Mouse (Mus musculus) frontal cortex, adult (tissue): ENCODE data around the gene Anp32e.

Experiments
- ATAC-seq: cut with Nextera tagmentation; 2 replicates; pipeline ENCODE4 v1.9.2; 2017; ENCODE audit warnings: mild to moderate bottlenecking, moderate library complexity, mixed read lengths; ENCODE audit not compliant: low TSS enrichment

Gene Anp32e

DNA sequence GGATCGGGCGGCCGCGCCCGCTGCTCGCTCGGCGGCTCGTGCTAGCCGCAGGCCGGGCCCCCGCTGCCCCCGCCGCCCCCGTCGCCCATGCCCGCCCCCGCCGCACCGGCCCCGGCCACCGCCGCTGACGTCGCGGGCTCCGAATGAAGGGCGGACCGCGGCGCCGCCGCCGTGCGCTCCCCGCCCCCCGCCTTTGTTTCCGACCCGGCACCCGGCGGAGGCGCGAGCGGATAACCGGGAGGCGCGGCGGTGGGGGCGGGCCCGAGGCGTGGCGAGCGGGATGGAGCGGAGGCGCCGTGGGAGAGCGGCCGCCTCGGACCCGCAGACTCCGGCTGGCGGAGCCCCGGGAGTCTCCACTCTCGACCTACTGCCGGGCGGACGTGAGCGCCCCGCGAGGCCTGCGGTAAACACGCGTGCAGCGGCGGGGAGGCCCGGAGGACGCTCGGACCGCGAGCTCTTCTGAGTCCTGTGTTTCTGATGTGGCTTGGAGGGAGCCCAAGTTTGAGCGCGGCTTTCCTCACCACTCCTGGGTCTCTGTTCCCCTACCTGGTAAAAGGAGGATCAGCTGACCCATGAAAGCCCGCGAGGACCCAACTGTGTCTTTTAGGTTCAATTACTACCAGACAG lies 66.9 kb downstream of the Anp32e start, which contains the start of gene Plekho1:
Gene Plekho1, minus strand, starts transcription at position 200 of the 627 bp plus-strand sequence.
- ATAC-seq, result peak; percentile 8; the same call in 1 of the 2 replicates

DNA sequence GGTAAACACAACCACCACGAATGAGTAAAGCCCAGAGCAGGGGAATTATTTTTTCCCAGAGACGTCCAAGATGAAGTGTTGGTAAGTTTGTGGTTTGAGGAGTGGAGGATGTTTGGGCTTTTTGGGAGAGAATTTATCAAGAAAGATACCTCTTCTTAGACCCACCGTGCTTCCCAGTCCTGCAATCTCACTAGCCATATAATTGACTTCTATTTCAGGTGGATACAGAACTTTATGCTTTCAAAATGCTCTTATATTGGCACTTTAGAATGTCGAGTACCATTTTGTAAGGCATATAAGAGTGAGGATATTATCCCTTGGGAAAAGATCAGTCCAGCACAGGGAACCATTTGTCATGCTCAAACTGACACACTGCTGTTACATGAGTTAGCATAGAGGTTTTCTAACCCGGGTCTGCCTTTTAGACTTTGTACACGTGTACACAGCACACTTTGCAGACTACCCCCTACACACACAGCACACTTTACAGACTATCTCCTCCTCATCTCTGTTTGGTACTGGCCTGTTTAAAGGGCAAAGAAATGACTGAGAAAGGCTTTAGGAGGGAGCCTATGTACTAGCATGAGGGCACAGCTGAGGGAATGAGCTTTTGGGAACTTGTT lies 67.5 kb downstream of the Anp32e start:
- no peak for ATAC-seq
